Mouse (Mus musculus) limb, embryonic 15.5 days (tissue): ENCODE measurements around the gene Lhx3. TPM values are rescaled to one million over a fixed set of nuclear protein-coding genes. Genes with fewer than 3 reads are reported as not detected.

ENCODE experiments used
- ATAC-seq: fragments of 200-750 bp; cut with Nextera tagmentation; 2 replicates; pipeline ENCODE4 v1.8.0; 2017; ENCODE audit warnings: low read depth, moderate TSS enrichment; ENCODE audit not compliant: insufficient number of reproducible peaks, low FRiP score, low TSS enrichment
- H3K27ac ChIP-seq: fragments of 300-500 bp; sonication (generic); 2 replicates; pipeline ENCODE4 v1.5.1; 2015; ENCODE audit warnings: moderate library complexity, mild to moderate bottlenecking, inconsistent platforms
- H3K27me3 ChIP-seq: fragments of 300-500 bp; sonication (generic); 2 replicates; pipeline ENCODE4 v1.6.1; 2015; ENCODE audit warnings: inconsistent platforms
- H3K36me3 ChIP-seq: fragments of 300-500 bp; sonication (generic); 2 replicates; pipeline ENCODE4 v1.6.1; 2015; ENCODE audit warnings: inconsistent platforms
- H3K4me1 ChIP-seq: fragments of 300-500 bp; sonication (generic); 2 replicates; pipeline ENCODE4 v1.6.1; 2015; ENCODE audit warnings: inconsistent platforms
- H3K4me2 ChIP-seq: fragments of 300-500 bp; sonication (generic); 2 replicates; pipeline ENCODE4 v1.6.1; 2015; ENCODE audit warnings: mild to moderate bottlenecking, inconsistent platforms
- H3K4me3 ChIP-seq: fragments of 300-500 bp; sonication (generic); 2 replicates; pipeline ENCODE4 v1.5.1; 2015; ENCODE audit warnings: mild to moderate bottlenecking, inconsistent platforms
- H3K9ac ChIP-seq: fragments of 300-500 bp; sonication (generic); 2 replicates; pipeline ENCODE4 v1.6.1; 2015; ENCODE audit warnings: inconsistent platforms
- H3K9me3 ChIP-seq: fragments of 300-500 bp; sonication (generic); 2 replicates; pipeline ENCODE4 v1.6.1; 2016; ENCODE audit warnings: inconsistent platforms
- WGBS: fragments of 180-500 bp; shearing (Covaris S2); methylation state at CpG from one replicate; pipeline ENCODE4 v1.1.7; 2015; 5-methylcytosine and 5-hydroxymethylcytosine counted together
- polyA plus RNA-seq: library from polyadenylated mRNA; unstranded; fragments of >200 nt; fragmentation: Nextera tagmentation; extraction: Ambion mirVana; gene quantifications from 2 replicates; pipeline ENCODE4 v1.2.1, GENCODE M21; 2015

Lhx3 gene
- polyA plus RNA-seq, 1 experiment from 2014 or later, result not detected

GRCm38 (mm10) chr2:26158064-26158463 is 50.0 kb downstream of the Lhx3 start:
- H3K4me1 ChIP-seq, result no peaks in the 10 kb centered on the region
- H3K9me3 ChIP-seq, result no peaks in the 10 kb centered on the region
- WGBS, result 84% methylated on average over 9 of the region's 9 CpGs
- no peaks in the 10 kb centered on the region for H3K36me3 ChIP-seq
- no peak overlapping the region for H3K27ac ChIP-seq
- no peak for ATAC-seq
- no peak overlapping the region for H3K4me3 ChIP-seq
- no peaks in the 10 kb centered on the region for H3K27me3 ChIP-seq
- no peak overlapping the region for H3K9ac ChIP-seq
- no peak overlapping the region for H3K4me2 ChIP-seq

GRCm38 (mm10) chr2:26156191-26156977 is 51.7 kb downstream of the Lhx3 start:
- WGBS, result 73% methylated on average over 10 of the region's 10 CpGs
- Histone ChIP-seq H3K9me3 (no peaks in the 10 kb centered on the region), H3K4me2 (no peak overlapping the region), H3K4me1 (no peaks in the 10 kb centered on the region), H3K27ac (no peak overlapping the region), H3K9ac (no peak overlapping the region), H3K36me3 (no peaks in the 10 kb centered on the region), H3K27me3 (no peaks in the 10 kb centered on the region), H3K4me3 (no peak overlapping the region)
- no peak for ATAC-seq

- H3K27me3 ChIP-seq, result no peaks in the 10 kb centered on the region
- no peaks in the 10 kb centered on the region for H3K9me3 ChIP-seq
- no peaks in the 10 kb centered on the region for H3K4me1 ChIP-seq
- H3K4me2 ChIP-seq, result no peak overlapping the region
- ATAC-seq, result no peak
- no peak overlapping the region for H3K4me3 ChIP-seq
- 64% methylated on average over 3 of the region's 3 CpGs for WGBS
- H3K36me3 ChIP-seq, result no peaks in the 10 kb centered on the region
- H3K9ac ChIP-seq, result no peak overlapping the region
- H3K27ac ChIP-seq, result no peak overlapping the region
Observed at GRCm38 (mm10) chr2:26155737-26156136, 52.4 kb downstream of the Lhx3 start.

- Histone ChIP-seq H3K27ac (no peak overlapping the region), H3K9me3 (no peaks in the 10 kb centered on the region), H3K27me3 (no peaks in the 10 kb centered on the region), H3K4me1 (no peaks in the 10 kb centered on the region), H3K36me3 (no peaks in the 10 kb centered on the region), H3K4me3 (no peak overlapping the region), H3K4me2 (no peak overlapping the region), H3K9ac (no peak overlapping the region)
- ATAC-seq, result no peak
- WGBS, result 58% methylated on average over 5 of the region's 5 CpGs
Observed at GRCm38 (mm10) chr2:26154586-26154985, 53.5 kb downstream of the Lhx3 start.

- H3K27ac ChIP-seq, result no peak overlapping the region
- no peak overlapping the region for H3K4me2 ChIP-seq
- no peaks in the 10 kb centered on the region for H3K4me1 ChIP-seq
- 7% methylated on average over 4 of the region's 4 CpGs for WGBS
- H3K4me3 ChIP-seq, result no peak overlapping the region
- no peaks in the 10 kb centered on the region for H3K27me3 ChIP-seq
- no peaks in the 10 kb centered on the region for H3K36me3 ChIP-seq
- H3K9me3 ChIP-seq, result no peaks in the 10 kb centered on the region
- H3K9ac ChIP-seq, result no peak overlapping the region
- ATAC-seq, result no peak; the same call in 1 of the 2 replicates
Observed at GRCm38 (mm10) chr2:26153909-26154340, 54.2 kb downstream of the Lhx3 start.

GRCm38 (mm10) chr2:26153295-26153694 is 54.8 kb downstream of the Lhx3 start:
- Histone ChIP-seq H3K9ac (no peak overlapping the region), H3K4me2 (no peak overlapping the region), H3K36me3 (no peaks in the 10 kb centered on the region), H3K4me3 (no peak overlapping the region), H3K27ac (no peak overlapping the region), H3K27me3 (no peaks in the 10 kb centered on the region), H3K4me1 (no peaks in the 10 kb centered on the region), H3K9me3 (no peaks in the 10 kb centered on the region)
- WGBS, result 44% methylated on average over 4 of the region's 4 CpGs
- no peak for ATAC-seq

Other genes starting within 250 kb of the Lhx3 start
- gene Camsap1, start 225.0 kb downstream of the Lhx3 start, polyA plus RNA-seq, result 15.9 and 19.1 TPM in 2 replicates
- 89.7 and 94.1 TPM in 2 replicates for gene Ubac1, start 186.5 kb downstream of the Lhx3 start, polyA plus RNA-seq
- 5.5 TPM in 2 replicates for gene Nacc2, start 85.1 kb downstream of the Lhx3 start, polyA plus RNA-seq
- 18.2 and 20.7 TPM in 2 replicates for gene Qsox2, start 29.2 kb upstream of the Lhx3 start, polyA plus RNA-seq
- 0.05 and 0.06 TPM in 2 replicates for gene Ccdc187, start 86.3 kb upstream of the Lhx3 start, polyA plus RNA-seq
- gene Gpsm1, start 107.2 kb upstream of the Lhx3 start, polyA plus RNA-seq, result 40.7 and 41.8 TPM in 2 replicates
- 25.4 TPM in 2 replicates for gene Dnlz, start 143.8 kb upstream of the Lhx3 start, polyA plus RNA-seq
- 0.83 and 1.1 TPM in 2 replicates for gene Card9, start 152.6 kb upstream of the Lhx3 start, polyA plus RNA-seq
- gene Snapc4, start 172.4 kb upstream of the Lhx3 start, polyA plus RNA-seq, result 23.7 and 25.8 TPM in 2 replicates
- gene Entr1, start 181.0 kb upstream of the Lhx3 start, polyA plus RNA-seq, result 111 and 121 TPM in 2 replicates
- gene Pmpca, start 181.1 kb upstream of the Lhx3 start, polyA plus RNA-seq, result 91.1 and 95.2 TPM in 2 replicates
- 17.1 and 19.6 TPM in 2 replicates for gene Inpp5e, start 200.9 kb upstream of the Lhx3 start, polyA plus RNA-seq
- gene Sec16a, start 236.9 kb upstream of the Lhx3 start, polyA plus RNA-seq, result 26.2 and 30.5 TPM in 2 replicates